Mouse (Mus musculus) gastrocnemius, adult 2 months (tissue): Measurements from ENCODE around the gene Fam3c. TPM values are rescaled to one million over a fixed set of nuclear protein-coding genes. Genes with fewer than 3 reads are reported as not detected.

Source experiments
- DNase-seq: peaks from one replicate; pipeline ENCODE4 v3.0.0; 2022
- H3K27ac ChIP-seq: fragments of 200-600 bp; 2 replicates; pipeline ENCODE4 v1.8.1; 2022; ENCODE audit warnings: mild to moderate bottlenecking
- H3K4me3 ChIP-seq: fragments of 200-600 bp; 2 replicates; pipeline ENCODE4 v1.8.1; 2022; ENCODE audit warnings: mild to moderate bottlenecking, moderate library complexity
- CTCF ChIP-seq: fragments of 200-600 bp; IDR thresholded peaks from 2 replicates; pipeline ENCODE4 v1.8.1; 2022; ENCODE audit warnings: antibody characterized with exemption, mild to moderate bottlenecking, moderate library complexity
- intact Hi-C: fragments of 180-260 bp; cut with DNase I; formaldehyde crosslinking; loops from one replicate; pipeline ENCODE4 v1.15.1; 2025
- total RNA-seq, 2 experiments: library from RNA; stranded (reverse); gene quantifications; 2 replicates each; pipeline ENCODE4 v1.2.3; 2021

The Fam3c gene
- total RNA-seq, 2 experiments from 2014 or later = 16.3 to 24.0 TPM

DNA sequence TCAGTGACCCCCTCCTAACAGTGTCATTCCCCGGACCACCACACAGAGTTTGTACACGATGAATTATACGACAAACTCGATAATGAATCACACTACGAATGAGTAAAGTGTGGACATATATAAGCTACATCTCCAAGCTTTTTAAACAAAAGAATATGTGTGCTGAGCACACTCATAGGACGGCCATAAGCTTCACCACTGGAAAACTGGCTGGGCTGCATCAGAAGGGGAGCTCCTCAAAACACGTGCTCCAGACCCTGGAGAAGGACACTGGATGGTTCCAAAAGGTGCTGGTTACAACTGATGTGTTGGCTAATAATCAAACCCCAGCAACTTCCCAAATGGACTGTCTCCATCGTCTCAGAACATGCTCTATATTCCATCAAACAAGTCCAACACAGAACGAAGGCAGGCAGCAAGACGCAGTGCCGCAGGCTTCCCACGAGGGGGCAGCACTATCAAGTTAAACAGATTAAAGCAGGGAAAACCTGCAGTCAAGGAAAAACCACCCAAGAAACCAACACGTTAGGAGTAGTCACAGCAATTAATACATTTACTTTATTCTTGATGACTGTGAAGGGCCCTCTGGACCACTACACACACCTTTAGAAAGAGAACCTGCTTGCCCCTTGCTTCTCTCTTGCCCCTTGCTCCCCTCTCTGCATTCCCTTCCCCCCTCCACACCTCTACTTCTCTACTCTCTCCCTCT, 30.5 kb downstream of the Fam3c start:
- TF ChIP-seq CTCF = peak; percentile 99
- intact Hi-C loops = loop anchor here (1.0 to 2.0 kb wide), 2 partner anchors 31 to 169 kb away; partner anchors contain the start of gene Fam3c
- no peak overlapping the region for H3K27ac ChIP-seq
- DNase-seq = peak; percentile 79
- no peak overlapping the region for H3K4me3 ChIP-seq

DNA sequence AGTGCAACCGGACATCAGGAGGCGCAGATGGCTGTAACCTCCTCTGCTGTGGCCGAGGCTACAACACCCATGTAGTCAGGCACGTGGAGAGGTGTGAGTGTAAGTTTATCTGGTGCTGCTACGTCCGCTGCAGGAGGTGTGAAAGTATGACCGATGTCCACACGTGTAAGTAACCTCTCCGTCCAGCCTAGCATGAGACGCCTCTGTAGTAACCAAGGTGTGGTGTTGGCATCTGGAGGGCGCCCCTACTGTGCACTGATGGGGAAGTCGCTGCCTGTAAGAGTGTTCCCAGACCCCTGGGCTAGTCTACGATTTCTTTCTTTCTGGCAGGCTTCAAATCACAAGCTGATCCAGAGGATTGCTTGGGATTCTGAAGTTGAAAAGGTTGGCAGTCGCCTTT, 58.0 kb downstream of the Fam3c start:
- no peak overlapping the region for H3K4me3 ChIP-seq
- no peak overlapping the region for H3K27ac ChIP-seq
- TF ChIP-seq CTCF = no peak
- DNase-seq = no peak
- intact Hi-C loops = no loop called here

DNA sequence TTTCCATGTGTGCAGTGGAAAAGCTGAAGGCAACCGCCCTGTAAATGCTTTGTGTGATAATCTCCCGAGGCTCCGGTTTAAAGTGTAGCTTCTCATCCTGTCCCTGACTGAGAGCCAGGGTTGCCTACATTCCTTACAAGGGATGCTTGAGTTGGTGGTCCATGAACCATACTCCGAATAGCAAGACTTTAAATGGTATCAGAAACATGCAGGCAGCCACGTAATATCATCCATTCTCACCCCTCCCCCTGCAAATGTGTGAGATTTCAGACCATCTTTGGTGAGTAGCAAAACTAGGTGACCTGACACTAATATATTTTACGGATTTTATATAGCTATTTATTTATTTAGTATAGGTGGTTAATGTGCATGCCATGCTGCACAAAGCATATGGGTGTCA, 59.0 kb downstream of the Fam3c start:
- DNase-seq = no peak
- Histone ChIP-seq H3K27ac (no peak overlapping the region), H3K4me3 (no peak overlapping the region)
- TF ChIP-seq CTCF = no peak
- intact Hi-C loops = no loop called here

DNA sequence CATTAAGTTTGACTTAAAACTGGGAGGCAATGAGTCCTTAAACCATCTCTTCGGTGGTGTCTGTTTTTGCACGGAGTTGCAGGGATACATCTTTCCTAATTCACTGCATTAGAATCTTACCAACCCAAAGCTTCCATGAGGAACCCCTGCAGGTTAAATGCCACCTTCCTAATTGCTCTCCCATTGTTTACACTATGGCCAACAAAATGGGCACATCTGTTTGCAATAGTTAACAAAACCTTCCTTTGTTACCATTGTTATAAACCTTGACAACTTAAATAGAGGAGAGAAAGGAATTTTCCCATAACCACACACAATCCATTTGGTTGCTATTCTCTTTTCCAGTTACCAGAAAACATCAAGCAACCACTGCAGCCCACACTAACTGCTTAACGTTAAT, 62.1 kb downstream of the Fam3c start:
- no peak for TF ChIP-seq CTCF
- Histone ChIP-seq H3K27ac (no peak overlapping the region), H3K4me3 (no peak overlapping the region)
- intact Hi-C loops = no loop called here
- DNase-seq = no peak

DNA sequence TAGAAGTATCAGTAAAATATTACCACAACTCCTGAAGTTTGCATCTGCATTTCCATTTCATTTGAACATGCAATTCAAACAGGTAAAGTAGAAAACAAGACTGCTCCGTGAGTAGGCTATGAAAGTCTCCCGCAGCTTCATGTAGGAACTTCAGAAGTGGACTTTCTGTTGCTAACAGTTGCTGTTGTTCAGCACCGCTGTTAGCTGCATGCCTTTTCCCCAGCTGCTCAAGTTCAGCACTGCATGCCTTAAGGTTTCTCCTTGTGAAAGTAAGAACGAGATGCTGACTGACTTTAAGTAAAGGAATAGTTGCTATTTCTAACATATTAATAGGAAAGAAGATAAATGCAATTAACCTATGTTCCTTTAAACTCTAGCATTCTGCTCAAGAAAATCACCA, 64.0 kb downstream of the Fam3c start:
- H3K4me3 ChIP-seq = no peak overlapping the region
- no peak for TF ChIP-seq CTCF
- intact Hi-C loops = no loop called here
- DNase-seq = no peak
- no peak overlapping the region for H3K27ac ChIP-seq

DNA sequence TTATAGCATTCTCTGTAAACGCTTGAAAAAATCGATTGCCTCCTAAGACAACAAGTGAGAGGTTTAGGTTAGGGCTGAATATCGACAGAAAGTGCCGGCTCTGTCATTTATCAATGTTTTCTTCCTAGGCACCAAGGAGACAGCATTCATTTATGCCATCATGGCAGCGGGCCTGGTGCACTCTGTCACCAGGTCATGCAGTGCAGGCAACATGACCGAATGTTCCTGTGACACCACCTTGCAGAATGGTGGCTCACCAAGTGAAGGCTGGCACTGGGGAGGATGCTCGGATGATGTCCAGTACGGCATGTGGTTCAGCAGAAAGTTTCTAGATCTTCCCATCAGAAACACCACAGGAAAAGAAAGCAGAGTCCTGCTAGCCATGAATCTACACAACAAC, 65.3 kb downstream of the Fam3c start:
- H3K27ac ChIP-seq = no peak overlapping the region
- no peak overlapping the region for H3K4me3 ChIP-seq
- intact Hi-C loops = no loop called here
- no peak for DNase-seq
- TF ChIP-seq CTCF = no peak

DNA sequence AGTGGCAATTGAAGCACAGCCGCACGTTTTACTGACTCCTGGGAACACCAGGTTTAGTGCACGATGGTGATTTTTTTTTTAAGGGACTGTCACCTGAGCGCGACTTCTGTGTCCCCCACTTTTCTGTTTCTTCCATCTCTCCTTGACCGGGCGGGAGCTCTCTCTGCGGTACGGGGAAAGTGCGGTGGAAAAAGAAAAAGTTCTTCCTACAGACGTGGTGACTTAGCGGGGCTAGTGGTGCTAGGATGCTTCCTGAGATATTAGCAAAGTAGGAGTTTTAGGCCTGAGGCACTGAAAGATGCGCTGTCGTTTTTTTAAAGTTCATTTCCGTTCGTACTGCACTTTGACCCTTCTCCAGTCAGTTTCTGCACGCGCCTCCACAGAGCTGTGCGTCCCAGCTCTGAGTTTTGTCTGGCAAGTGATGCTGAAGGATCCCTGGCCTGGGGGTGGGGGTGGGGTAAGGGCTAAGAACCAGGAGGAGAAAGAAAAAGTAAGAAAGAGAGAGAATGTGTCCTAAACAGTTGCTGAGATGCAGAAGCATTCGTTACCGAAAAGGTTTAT, 66.5 kb downstream of the Fam3c start:
- DNase-seq = no peak
- intact Hi-C loops = no loop called here
- H3K27ac ChIP-seq = no peak overlapping the region
- peak overlapping the region; percentile 49 for H3K4me3 ChIP-seq
- no peak for TF ChIP-seq CTCF

DNA sequence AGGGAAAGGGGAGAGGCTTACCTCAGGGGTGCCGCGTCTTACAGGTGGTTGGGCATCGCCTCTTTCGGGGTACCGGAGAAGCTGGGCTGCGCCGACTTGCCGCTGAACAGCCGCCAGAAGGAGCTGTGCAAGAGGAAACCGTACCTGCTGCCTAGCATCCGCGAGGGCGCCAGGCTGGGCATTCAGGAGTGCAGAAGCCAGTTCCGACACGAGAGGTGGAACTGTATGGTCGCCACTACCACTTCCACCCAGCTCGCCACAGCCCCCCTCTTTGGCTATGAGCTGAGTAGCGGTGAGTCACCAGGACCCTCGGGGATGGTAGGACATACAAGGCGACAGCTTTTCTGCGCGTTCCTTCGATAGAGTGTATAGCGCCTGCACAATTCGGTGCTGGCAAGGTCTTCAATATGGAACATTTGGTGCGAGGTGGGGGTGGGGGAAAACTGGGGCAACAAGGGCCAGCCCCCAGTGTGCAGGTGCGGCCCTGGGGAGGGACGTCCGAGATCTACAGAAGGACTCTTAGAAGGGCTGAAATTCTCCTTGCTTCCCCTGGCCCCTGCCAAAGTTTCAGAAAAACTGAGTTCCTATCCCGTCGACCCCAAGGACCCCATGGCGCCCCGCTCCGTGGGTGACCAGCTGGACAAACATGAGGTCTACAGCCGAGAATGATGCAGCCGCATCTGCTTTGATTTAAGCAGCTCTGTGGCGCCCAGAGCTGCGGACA, 67.1 kb downstream of the Fam3c start:
- no peak for DNase-seq

DNA sequence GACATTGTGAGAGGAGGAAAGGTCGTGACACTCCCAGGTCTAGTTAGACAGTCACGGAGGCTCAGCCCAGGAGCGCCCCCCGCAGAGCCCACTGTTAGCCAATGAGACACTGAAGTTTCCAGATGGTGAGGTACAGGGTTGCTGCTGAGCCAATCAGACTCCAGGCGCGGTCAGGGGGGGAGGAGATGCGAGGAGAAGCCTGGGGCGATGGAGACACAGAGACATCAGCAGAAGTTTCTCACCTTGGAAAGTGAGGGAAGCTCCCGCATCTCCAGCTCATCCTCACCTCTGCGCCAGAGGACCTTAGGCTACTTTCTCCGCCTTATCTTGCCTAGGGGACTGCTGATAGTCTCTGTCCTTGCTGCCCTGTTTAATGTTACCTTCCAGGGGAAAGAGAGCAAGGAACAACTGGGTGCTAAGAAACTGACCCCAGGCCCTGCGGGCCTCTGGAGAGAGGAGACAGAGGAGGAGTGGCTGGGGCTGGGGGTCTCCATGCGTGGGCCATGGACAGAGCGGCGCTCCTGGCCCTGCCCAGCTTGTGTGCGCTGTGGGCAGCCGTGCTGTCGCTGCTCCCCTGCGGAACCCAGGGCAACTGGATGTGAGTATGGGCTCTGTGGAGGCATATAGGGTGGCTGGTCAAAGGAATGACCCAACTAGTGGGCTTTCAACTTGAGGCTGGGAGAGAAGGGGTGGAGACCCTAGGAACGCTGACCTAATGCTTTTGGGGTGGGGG, 67.9 kb downstream of the Fam3c start, which contains the start of gene Wnt16:
Gene Wnt16 (plus strand): TSS at position 224 of the 733 bp plus-strand sequence.
- Histone ChIP-seq H3K27ac (no peak within 1 kb of the TSS), H3K4me3 (peak within 1 kb of the TSS; percentile 49)
- DNase-seq = no peak
- no peak for TF ChIP-seq CTCF
- intact Hi-C loops = no loop called here

More for the DNA sequence above, 67.1 kb downstream of the Fam3c start:
- TF ChIP-seq CTCF = no peak
- intact Hi-C loops = no loop called here
- H3K4me3 ChIP-seq = peak overlapping the region; percentile 49
- no peak overlapping the region for H3K27ac ChIP-seq

DNA sequence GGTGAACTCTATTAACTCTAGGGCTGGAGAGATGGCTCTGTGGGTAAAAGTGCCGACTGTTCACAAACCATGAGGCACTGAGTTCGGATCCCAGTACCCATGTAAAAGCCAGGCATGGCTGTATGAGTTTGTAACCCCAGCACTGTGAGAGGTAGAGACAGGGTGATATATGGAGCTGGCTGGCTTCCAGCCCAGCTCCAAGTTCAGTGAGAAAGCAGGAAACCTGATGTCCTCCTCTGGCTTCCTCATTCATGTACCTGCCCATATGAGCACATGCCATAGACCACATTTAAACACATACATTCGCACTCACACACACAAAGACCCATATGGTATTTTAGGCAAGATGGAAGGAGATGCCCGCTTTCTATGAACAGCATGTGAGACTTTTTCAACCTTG, 73.6 kb downstream of the Fam3c start:
- intact Hi-C loops = no loop called here
- DNase-seq = no peak
- Histone ChIP-seq H3K4me3 (no peak overlapping the region), H3K27ac (no peak overlapping the region)
- no peak for TF ChIP-seq CTCF

DNA sequence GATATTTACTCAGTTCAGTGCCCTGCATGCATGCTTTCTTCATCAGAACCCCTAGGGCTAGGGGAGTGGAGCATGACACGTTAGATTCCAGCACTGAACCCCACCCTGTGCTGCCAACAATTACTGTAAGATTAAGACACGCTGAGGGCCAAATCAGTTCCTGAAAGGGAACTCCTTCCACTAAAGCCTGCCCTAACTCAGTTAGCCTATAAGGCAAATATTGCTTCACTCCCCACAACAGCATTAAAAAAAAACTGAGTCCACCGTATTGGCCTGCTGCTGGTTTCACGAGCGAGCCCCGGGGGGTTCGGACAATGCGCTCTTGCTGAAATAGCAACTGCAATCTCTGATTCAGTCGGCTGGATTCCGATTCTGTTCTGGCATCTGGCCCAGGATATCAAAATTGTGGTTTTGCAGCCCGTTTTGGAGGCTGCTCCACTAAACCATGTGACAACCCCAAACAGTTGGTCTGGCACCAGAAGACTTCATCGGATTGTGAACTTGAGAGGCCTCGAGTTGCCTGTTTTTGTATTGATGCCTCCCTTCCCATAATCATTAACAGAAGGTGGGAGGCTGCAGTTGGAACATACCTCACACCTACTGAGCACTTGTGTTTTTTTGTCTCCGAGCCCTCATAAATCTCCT, 75.7 kb downstream of the Fam3c start:
- no peak for TF ChIP-seq CTCF
- Histone ChIP-seq H3K27ac (peak overlapping the region; percentile 6; the same call in 1 of the 2 replicates), H3K4me3 (peak overlapping the region; percentile 32)
- intact Hi-C loops = no loop called here
- peak; percentile 53 for DNase-seq

DNA sequence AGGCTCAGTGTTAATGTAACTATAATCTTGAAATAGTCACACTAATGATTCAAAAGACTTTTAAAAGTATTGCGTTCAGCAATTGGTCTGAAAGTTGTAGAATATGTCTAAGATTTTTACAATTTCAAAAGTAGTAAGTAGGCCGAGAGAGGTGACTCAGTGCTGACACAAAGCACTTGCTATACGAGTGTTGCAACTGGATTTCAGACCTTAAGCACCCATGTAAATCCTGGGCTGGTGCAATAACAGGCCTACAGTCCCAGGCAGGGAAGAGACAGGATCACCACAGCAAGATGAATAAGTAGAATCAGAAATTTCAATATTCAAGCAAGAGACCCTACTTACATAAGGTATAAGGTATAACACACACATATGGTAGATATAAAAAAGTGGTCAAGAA, 78.1 kb downstream of the Fam3c start:
- no peak for DNase-seq
- H3K27ac ChIP-seq = no peak overlapping the region
- no peak overlapping the region for H3K4me3 ChIP-seq
- intact Hi-C loops = no loop called here
- TF ChIP-seq CTCF = no peak
